Mouse (Mus musculus) myocyte (in vitro differentiated cells): ENCODE data around the gene Zc3h7b. TPM values are rescaled to one million over a fixed set of nuclear protein-coding genes. Genes with fewer than 3 reads are reported as not detected.

Experiments
- H3K27me3 ChIP-seq: one replicate; pipeline ENCODE4 v1.6.1; 2011; ENCODE audit not compliant: control insufficient read depth, insufficient read depth, insufficient read length
- H3K36me3 ChIP-seq: one replicate; pipeline ENCODE4 v1.6.1; 2011; ENCODE audit not compliant: control insufficient read depth, insufficient read depth
- H3K4me2 ChIP-seq: one replicate; pipeline ENCODE4 v1.6.1; 2011; ENCODE audit warnings: low read depth, control low read depth
- H3K4me3 ChIP-seq: one replicate; pipeline ENCODE4 v1.5.1; 2011; ENCODE audit warnings: mild to moderate bottlenecking, control low read depth, moderate library complexity
- H3K79me2 ChIP-seq: one replicate; pipeline ENCODE4 v1.6.1; 2011; ENCODE audit not compliant: control insufficient read depth, insufficient read depth
- H3ac ChIP-seq: one replicate; pipeline ENCODE4 v1.6.1; 2011; ENCODE audit not compliant: control insufficient read depth, insufficient read length
- CEBPB ChIP-seq: IDR thresholded peaks from 2 replicates; pipeline ENCODE4 v1.6.1; 2011; ENCODE audit warnings: mild to moderate bottlenecking, moderate library complexity; ENCODE audit not compliant: poor library complexity, insufficient read depth, severe bottlenecking
- E2F4 ChIP-seq: IDR thresholded peaks from one replicate; pipeline ENCODE4 v1.6.1; 2011; ENCODE audit warnings: mild to moderate bottlenecking, control low read depth, moderate library complexity; ENCODE audit not compliant: insufficient read depth
- MAX ChIP-seq: IDR thresholded peaks from one replicate; pipeline ENCODE4 v1.6.1; 2011; ENCODE audit warnings: low read depth, mild to moderate bottlenecking, control low read depth
- MYOD1 ChIP-seq, 3 experiments: IDR thresholded peaks; one replicate each; pipeline ENCODE4 v1.6.1; 2011; ENCODE audit warnings: control low read depth in 2 of 3, low read depth in 2 of 3, mild to moderate bottlenecking in 2 of 3, moderate library complexity in 1 of 3; ENCODE audit not compliant: insufficient read length in 2 of 3, control insufficient read depth in 1 of 3
- MYOG ChIP-seq, 3 experiments: IDR thresholded peaks; one replicate each; pipeline ENCODE4 v1.6.1; 2011; ENCODE audit warnings: control low read depth in 2 of 3, low read depth in 2 of 3, mild to moderate bottlenecking in 2 of 3; ENCODE audit not compliant: insufficient read length in 2 of 3, control insufficient read depth in 1 of 3, insufficient read depth in 1 of 3
- POLR2A ChIP-seq: IDR thresholded peaks from one replicate; pipeline ENCODE4 v1.6.1; 2011; ENCODE audit warnings: low read depth, mild to moderate bottlenecking, control low read depth, moderate library complexity; ENCODE audit not compliant: insufficient read length
- POLR2AphosphoS2 ChIP-seq: IDR thresholded peaks from one replicate; pipeline ENCODE4 v1.6.1; 2011; ENCODE audit warnings: low read depth, control low read depth; ENCODE audit not compliant: insufficient read length
- REST ChIP-seq: IDR thresholded peaks from one replicate; pipeline ENCODE4 v1.6.1; 2011; ENCODE audit warnings: mild to moderate bottlenecking, control low read depth, moderate library complexity; ENCODE audit not compliant: insufficient read depth, insufficient read length
- SRF ChIP-seq: IDR thresholded peaks from one replicate; pipeline ENCODE4 v1.6.1; 2011; ENCODE audit warnings: low read depth; ENCODE audit not compliant: control insufficient read depth, insufficient read length
- TCF12 ChIP-seq: IDR thresholded peaks from one replicate; pipeline ENCODE4 v1.6.1; 2011; ENCODE audit warnings: mild to moderate bottlenecking, control low read depth; ENCODE audit not compliant: poor library complexity, insufficient read depth, severe bottlenecking
- TCF3 ChIP-seq: IDR thresholded peaks from one replicate; pipeline ENCODE4 v1.6.1; 2011; ENCODE audit warnings: low read depth, control low read depth; ENCODE audit not compliant: insufficient read length
- USF1 ChIP-seq: IDR thresholded peaks from one replicate; pipeline ENCODE4 v1.6.1; 2011; ENCODE audit warnings: low read depth, mild to moderate bottlenecking, control low read depth, moderate library complexity
- polyA plus RNA-seq: library from polyadenylated mRNA; unstranded; fragments of >200 nt; fragmentation: generic; extraction: Trizol; gene quantifications from one replicate; pipeline ENCODE4 v1.2.1, GENCODE M21; 2012; ENCODE audit warnings: missing spikeins

Zc3h7b gene
- polyA plus RNA-seq, 1 experiment = 45.9 TPM

GRCm38 (mm10) chr15:81753669-81754068 lies 8.8 kb downstream of the Zc3h7b start:
- no peak overlapping the region for H3K4me2 ChIP-seq
- no peak overlapping the region for H3K4me3 ChIP-seq
- TF ChIP-seq POLR2A (no peak), CEBPB (no peak), MYOG (IDR thresholded peaks at IDR 0.05; ENCODE audit: control insufficient read depth in 1 of 3, insufficient read depth in 1 of 3, insufficient read length in 2 of 3, low read depth in 2 of 3) (no peak), POLR2AphosphoS2 (no peak), TCF12 (no peak)
- no peaks in the 10 kb centered on the region for H3K27me3 ChIP-seq
- no peak overlapping the region for H3ac ChIP-seq
- peaks cover 8% of the 10 kb centered on the region for H3K79me2 ChIP-seq
- H3K36me3 ChIP-seq = no peaks in the 10 kb centered on the region

- no peak overlapping the region for H3K4me3 ChIP-seq
- no peaks in the 10 kb centered on the region for H3K36me3 ChIP-seq
- H3K27me3 ChIP-seq = no peaks in the 10 kb centered on the region
- no peak overlapping the region for H3ac ChIP-seq
- H3K4me2 ChIP-seq = no peak overlapping the region
- H3K79me2 ChIP-seq = peaks cover 26% of the 10 kb centered on the region
- TF ChIP-seq CEBPB (no peak), E2F4 (no peak), USF1 (no peak), REST (no peak), POLR2A (no peak), TCF3 (no peak), MYOD1 (IDR thresholded peaks at IDR 0.05; ENCODE audit: control insufficient read depth in 1 of 3, insufficient read length in 2 of 3, low read depth in 2 of 3) (no peak), MAX (no peak), POLR2AphosphoS2 (no peak), TCF12 (no peak), SRF (no peak), MYOG (IDR thresholded peaks at IDR 0.05; ENCODE audit: control insufficient read depth in 1 of 3, insufficient read depth in 1 of 3, insufficient read length in 2 of 3, low read depth in 2 of 3) (no peak)
These were observed 13.8 kb downstream of the Zc3h7b start for GRCm38 (mm10) chr15:81758701-81759100.

GRCm38 (mm10) chr15:81759542-81759941 lies 14.7 kb downstream of the Zc3h7b start:
- TF ChIP-seq CEBPB (no peak), POLR2AphosphoS2 (no peak), MAX (no peak), MYOD1 (IDR thresholded peaks at IDR 0.05; ENCODE audit: control insufficient read depth in 1 of 3, insufficient read length in 2 of 3, low read depth in 2 of 3) (no peak)
- H3K36me3 ChIP-seq = no peaks in the 10 kb centered on the region
- H3K79me2 ChIP-seq = peaks cover 26% of the 10 kb centered on the region
- H3K4me2 ChIP-seq = no peak overlapping the region
- H3K27me3 ChIP-seq = no peaks in the 10 kb centered on the region
- no peak overlapping the region for H3ac ChIP-seq
- H3K4me3 ChIP-seq = no peak overlapping the region

GRCm38 (mm10) chr15:81760361-81761079 lies 15.7 kb downstream of the Zc3h7b start:
- no peak overlapping the region for H3K4me2 ChIP-seq
- H3K27me3 ChIP-seq = no peaks in the 10 kb centered on the region
- no peak for TF ChIP-seq MAX
- peak; percentile 29 for TF ChIP-seq USF1
- no peak for TF ChIP-seq POLR2AphosphoS2
- H3K79me2 ChIP-seq = peaks cover 26% of the 10 kb centered on the region
- H3ac ChIP-seq = no peak overlapping the region
- no peak overlapping the region for H3K4me3 ChIP-seq
- no peaks in the 10 kb centered on the region for H3K36me3 ChIP-seq

DNA sequence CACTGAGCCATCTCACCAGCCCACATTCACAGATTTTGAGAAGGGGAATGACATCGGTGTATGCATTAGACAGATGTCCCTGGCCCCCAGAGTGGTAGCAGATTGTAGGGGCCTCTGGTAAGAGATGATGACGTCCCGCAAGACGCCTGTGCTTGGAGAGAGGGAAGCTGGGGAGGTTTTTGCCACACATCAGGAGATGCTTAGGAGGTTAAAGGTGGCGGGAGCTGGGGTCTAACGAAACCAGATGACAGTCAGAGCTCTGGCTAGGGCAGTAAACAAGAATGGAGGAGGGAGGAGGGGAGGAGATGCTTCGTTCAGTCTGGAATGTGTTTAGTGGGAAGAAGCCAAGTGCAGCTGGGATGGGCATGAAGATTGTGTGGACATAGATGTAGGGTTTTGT lies 16.5 kb downstream of the Zc3h7b start:
- no peak overlapping the region for H3K4me3 ChIP-seq
- H3K4me2 ChIP-seq = no peak overlapping the region
- TF ChIP-seq SRF (no peak), USF1 (no peak), MAX (no peak), E2F4 (no peak), MYOG (IDR thresholded peaks at IDR 0.05; ENCODE audit: control insufficient read depth in 1 of 3, insufficient read depth in 1 of 3, insufficient read length in 2 of 3, low read depth in 2 of 3) (no peak), POLR2A (no peak), POLR2AphosphoS2 (no peak), MYOD1 (IDR thresholded peaks at IDR 0.05; ENCODE audit: control insufficient read depth in 1 of 3, insufficient read length in 2 of 3, low read depth in 2 of 3) (no peak), REST (no peak), CEBPB (no peak)
- peaks cover 26% of the 10 kb centered on the region for H3K79me2 ChIP-seq
- no peak overlapping the region for H3ac ChIP-seq
- H3K36me3 ChIP-seq = no peaks in the 10 kb centered on the region
- H3K27me3 ChIP-seq = no peaks in the 10 kb centered on the region
